Mouse (Mus musculus) midbrain, embryonic 13.5 days (tissue): ENCODE measurements around the gene Flvcr2. TPM values are rescaled to one million over a fixed set of nuclear protein-coding genes. Genes with fewer than 3 reads are reported as not detected.
A peak's percentile ranks its signal among the peaks of the same experiment; 100 is the strongest.
"Not testable (repeated sequence)": the region's sequence is repeated elsewhere in the genome, so short reads cannot be mapped to it uniquely, and the experiment has no call there.

Source experiments
- ATAC-seq: fragments of 200-750 bp; cut with Nextera tagmentation; 2 replicates; pipeline ENCODE4 v1.8.0; 2017; ENCODE audit warnings: mild to moderate bottlenecking, moderate TSS enrichment, moderate library complexity
- H3K27ac ChIP-seq: fragments of 300-500 bp; sonication (generic); 2 replicates; pipeline ENCODE4 v1.5.1; 2015; ENCODE audit warnings: inconsistent platforms, mild to moderate bottlenecking, moderate library complexity
- H3K27me3 ChIP-seq: fragments of 300-500 bp; sonication (generic); 2 replicates; pipeline ENCODE4 v1.6.1; 2015; ENCODE audit warnings: mild to moderate bottlenecking, inconsistent platforms
- H3K36me3 ChIP-seq: fragments of 300-500 bp; sonication (generic); 2 replicates; pipeline ENCODE4 v1.6.1; 2015; ENCODE audit warnings: mild to moderate bottlenecking, inconsistent platforms
- H3K4me1 ChIP-seq: fragments of 300-500 bp; sonication (generic); replicated peaks from 2 replicates; pipeline ENCODE4 v1.6.1; 2015; ENCODE audit warnings: inconsistent platforms
- H3K4me2 ChIP-seq: fragments of 300-500 bp; sonication (generic); replicated peaks from 2 replicates; pipeline ENCODE4 v1.6.1; 2015; ENCODE audit warnings: moderate library complexity, mild to moderate bottlenecking, inconsistent platforms
- H3K4me3 ChIP-seq: fragments of 300-500 bp; sonication (generic); replicated peaks from 2 replicates; pipeline ENCODE4 v1.5.1; 2015; ENCODE audit warnings: mild to moderate bottlenecking, inconsistent platforms
- H3K9ac ChIP-seq: fragments of 300-500 bp; sonication (generic); replicated peaks from 2 replicates; pipeline ENCODE4 v1.6.1; 2015; ENCODE audit warnings: mild to moderate bottlenecking, inconsistent platforms
- H3K9me3 ChIP-seq: fragments of 300-500 bp; sonication (generic); 2 replicates; pipeline ENCODE4 v1.6.1; 2016; ENCODE audit warnings: mild to moderate bottlenecking, inconsistent platforms
- WGBS: fragments of 180-500 bp; shearing (Covaris S2); methylation state at CpG from one replicate; pipeline ENCODE4 v1.1.7; 2015; 5-methylcytosine and 5-hydroxymethylcytosine counted together
- polyA plus RNA-seq: library from polyadenylated mRNA; unstranded; fragments of >200 nt; fragmentation: Nextera tagmentation; extraction: Ambion mirVana; gene quantifications from 2 replicates; pipeline ENCODE4 v1.2.1, GENCODE M21; 2015

The Flvcr2 gene
- polyA plus RNA-seq, result 3.5 and 4.4 TPM in 2 replicates

DNA sequence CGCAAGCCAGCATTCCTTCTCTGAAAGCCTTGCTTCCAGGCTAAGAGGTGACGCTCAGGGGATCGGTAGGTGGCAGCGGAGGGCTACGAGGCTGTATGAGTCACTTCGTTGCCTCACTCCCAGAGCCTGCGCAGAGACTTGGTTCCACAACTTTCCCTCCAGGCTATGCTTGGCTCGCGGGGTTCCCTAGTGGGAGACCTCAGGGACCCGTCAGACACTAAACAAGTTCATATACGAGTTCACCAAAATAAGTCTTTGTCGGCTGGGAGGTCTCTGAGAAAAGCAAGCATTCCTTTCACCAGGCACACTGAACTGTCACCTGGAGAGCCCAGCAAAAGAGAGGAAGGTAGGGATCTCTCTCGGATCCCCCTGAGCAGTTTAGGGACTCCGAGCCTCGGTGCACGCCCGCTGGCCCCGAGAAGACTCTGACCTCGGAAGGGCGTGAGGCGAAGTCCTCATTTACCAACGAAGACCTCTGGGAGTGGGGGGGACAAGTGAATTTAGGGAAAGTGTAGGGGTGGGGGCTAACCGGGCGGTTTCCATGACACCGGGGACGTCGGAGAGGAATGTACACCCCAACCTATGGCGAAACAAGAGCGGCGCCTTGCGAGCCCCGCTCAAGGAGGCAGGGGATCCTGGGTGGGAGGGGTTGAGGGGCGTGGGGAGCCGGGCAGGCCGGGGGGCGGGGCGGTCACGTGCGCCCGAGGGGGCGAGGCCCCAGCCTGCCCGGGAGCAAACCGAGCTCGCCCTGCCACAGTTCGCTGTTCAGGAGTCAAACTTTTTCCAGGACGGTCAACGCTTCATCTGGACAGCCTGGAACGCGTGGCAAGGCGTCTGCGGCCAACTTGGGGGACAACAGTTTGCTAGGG, at the start of gene Flvcr2:
Gene Flvcr2, plus strand, starts transcription at position 713 of the 869 bp plus-strand sequence.
- no peak within 1 kb of the TSS for H3K27ac ChIP-seq
- no peaks in the 10 kb centered on the region for H3K36me3 ChIP-seq
- H3K27me3 ChIP-seq, result peaks cover 25% of the 10 kb centered on the region
- peak within 1 kb of the TSS; percentile 43 for H3K4me3 ChIP-seq
- no peaks in the 10 kb centered on the region for H3K9me3 ChIP-seq
- peaks cover 15% of the 10 kb centered on the region for H3K4me1 ChIP-seq
- ATAC-seq, result peak; percentile 80
- under 1% methylated on average over 48 of the region's 51 CpGs for WGBS
- H3K9ac ChIP-seq, result peak within 1 kb of the TSS; percentile 54
- peak within 1 kb of the TSS; percentile 83 for H3K4me2 ChIP-seq

DNA sequence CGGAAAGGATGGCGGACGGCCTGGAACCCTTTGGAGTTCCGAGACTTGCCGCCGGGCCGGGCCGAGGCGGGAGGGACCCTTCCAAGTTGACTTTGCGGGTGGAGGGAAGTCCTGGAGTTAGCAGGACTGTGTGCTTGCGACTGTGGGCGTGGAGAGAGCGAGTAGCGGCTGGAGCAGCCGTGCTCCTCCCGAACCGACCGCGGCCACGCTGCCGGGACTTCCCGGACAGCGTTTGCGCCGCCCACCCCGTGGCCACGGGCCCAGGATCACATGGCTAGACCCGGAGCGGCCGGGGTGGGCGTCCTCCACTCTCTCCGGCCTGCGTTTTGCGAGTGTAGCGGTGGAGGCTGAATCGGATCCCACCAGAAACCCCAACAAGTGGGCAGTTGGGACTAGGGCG, 48.2 kb upstream of the Flvcr2 start:
- H3K36me3 ChIP-seq, H3K27me3 ChIP-seq, H3K27ac ChIP-seq, H3K4me1 ChIP-seq, H3K9ac ChIP-seq, H3K9me3 ChIP-seq: not testable (repeated sequence)
- ATAC-seq, result peak; percentile 53; the same call in 1 of the 2 replicates
- 0 out of 2 replicates have a peak overlapping the region, but pooled peaks have one; percentile 12 for H3K4me3 ChIP-seq
- H3K4me2 ChIP-seq, result peak overlapping the region; percentile 35
- 27% methylated on average over 14 of the region's 37 CpGs for WGBS

DNA sequence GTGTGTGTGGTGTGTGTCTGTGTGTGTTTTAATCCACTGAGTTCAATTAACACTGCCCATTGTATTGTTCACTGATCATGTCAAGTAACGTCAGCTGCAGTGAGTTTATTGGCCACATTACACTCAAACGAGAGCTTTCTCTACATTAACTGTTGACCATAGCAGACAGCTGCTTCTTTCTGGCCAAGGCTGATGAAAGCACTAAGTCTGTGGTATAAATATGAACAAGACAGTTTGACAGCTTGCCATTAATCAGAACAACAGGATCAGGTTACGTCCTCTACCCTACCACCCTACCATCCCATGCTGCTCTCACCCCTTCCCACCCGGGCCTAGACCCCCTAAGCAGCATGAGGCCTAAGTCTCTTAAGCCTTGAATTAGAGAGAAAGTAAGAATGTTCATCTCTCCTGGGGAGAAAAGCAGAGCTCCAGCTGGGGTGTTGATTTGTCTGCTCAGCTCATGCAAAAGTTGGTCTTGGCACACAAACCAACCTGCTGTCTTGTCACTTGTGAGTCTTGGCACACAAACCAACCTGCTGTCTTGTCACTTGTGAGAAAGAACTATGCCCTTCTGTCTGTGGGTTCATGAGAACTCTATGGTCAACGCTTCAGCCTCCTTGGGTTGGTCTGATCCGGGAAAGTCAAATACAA, 46.0 kb upstream of the Flvcr2 start:
- no peak for ATAC-seq
- Histone ChIP-seq H3K4me2 (no peak overlapping the region), H3K9ac (no peak overlapping the region), H3K27ac (no peak overlapping the region), H3K4me3 (no peak overlapping the region), H3K9me3 (no peaks in the 10 kb centered on the region), H3K27me3 (peaks cover 8% of the 10 kb centered on the region; the same call in 1 of the 2 replicates), H3K4me1 (peaks cover 3% of the 10 kb centered on the region), H3K36me3 (no peaks in the 10 kb centered on the region)
- WGBS, result 70% methylated on average over 6 of the region's 6 CpGs

DNA sequence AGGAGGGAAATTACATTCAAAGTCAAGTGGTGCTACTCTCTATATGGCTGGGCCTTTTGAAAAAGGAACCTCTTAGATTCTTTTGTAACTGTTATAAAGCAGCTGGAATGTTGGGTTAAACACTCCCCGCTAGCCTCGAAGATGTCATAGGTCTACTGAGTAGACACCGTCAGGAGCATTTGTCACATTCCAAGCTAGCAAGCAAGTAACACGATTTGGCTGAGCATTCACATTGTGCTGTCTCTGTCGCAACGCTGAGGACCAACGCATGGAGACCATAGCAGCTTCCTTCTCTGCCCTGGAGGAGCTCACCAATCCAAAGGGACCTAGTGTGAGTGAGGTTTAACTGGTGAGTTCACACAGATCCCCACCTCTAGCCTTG, 45.5 kb upstream of the Flvcr2 start:
- no peak for ATAC-seq
- Histone ChIP-seq H3K27me3 (peaks cover 12% of the 10 kb centered on the region; the same call in 1 of the 2 replicates), H3K4me2 (no peak overlapping the region), H3K9me3 (no peaks in the 10 kb centered on the region), H3K4me3 (no peak overlapping the region), H3K36me3 (no peaks in the 10 kb centered on the region), H3K9ac (no peak overlapping the region), H3K27ac (no peak overlapping the region), H3K4me1 (peaks cover 8% of the 10 kb centered on the region)
- WGBS, result 86% methylated on average over 7 of the region's 7 CpGs

DNA sequence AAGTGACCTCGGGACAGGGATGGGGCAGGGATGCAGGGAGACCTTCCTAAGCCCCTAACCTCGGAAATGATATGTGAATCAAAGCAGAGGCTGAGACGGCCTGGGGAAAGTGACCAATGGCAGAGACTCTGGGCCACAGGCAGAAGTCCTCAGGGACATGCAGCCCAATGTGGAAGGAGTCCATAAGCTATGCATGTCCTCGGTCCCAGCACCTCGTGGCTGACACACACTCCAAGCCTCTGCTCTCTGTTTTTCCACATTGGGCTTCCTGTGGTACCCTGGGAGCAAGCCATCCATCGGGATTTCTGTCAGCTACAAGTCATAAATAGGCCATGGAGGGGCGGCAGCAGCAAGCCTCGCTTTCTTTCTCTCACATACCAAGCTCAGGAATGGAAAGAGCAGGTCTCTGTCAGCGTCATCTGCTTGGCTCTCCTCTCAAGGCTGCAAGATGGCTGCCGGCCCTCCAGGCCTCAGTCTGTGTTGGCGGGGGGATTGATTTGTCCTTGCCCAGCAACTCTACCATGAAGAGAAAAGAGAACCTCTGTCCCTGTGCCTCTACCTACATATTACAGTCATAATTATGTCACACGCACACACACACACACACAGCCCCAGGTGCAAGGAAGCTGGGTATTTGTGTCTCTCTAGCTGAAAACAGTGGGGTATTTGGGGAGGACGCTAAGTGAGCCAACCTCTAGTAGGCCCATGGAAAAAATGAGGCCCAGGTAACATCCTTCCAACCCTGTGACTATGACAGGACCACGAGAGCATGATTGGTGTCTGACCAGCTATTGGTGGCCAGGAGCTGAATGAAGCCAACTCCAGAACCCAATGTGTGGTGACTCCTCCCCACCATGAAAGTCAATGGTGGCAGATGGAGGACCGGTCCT, 43.9 kb upstream of the Flvcr2 start:
- no peaks in the 10 kb centered on the region for H3K36me3 ChIP-seq
- peaks cover 24% of the 10 kb centered on the region; the same call in 1 of the 2 replicates for H3K27me3 ChIP-seq
- no peaks in the 10 kb centered on the region for H3K9me3 ChIP-seq
- ATAC-seq, result no peak
- H3K9ac ChIP-seq, result no peak overlapping the region
- WGBS, result 82% methylated on average over 15 of the region's 15 CpGs
- H3K27ac ChIP-seq, result no peak overlapping the region
- no peak overlapping the region for H3K4me2 ChIP-seq
- no peak overlapping the region for H3K4me3 ChIP-seq
- peaks cover 10% of the 10 kb centered on the region for H3K4me1 ChIP-seq

DNA sequence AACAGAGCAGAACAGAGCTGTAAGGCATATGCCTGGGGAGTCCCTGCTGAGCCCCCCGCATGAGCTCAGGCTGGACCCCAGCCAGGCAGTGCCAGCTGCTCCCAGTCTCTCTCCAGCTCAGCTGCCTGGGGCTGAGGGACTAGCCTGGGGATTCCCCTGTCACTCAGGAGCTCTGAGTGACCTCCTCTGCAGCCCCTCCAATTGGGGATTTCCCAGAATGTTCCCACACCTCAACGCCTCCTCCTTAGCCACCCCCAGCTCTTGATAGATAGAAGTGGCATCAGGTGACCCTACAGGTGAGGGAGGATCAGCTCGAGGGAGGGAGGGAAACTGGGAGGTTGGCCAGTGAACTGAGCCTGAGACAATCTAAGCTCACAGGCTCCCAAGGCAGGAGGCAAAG, 42.8 kb upstream of the Flvcr2 start:
- no peaks in the 10 kb centered on the region for H3K36me3 ChIP-seq
- H3K27me3 ChIP-seq, result peaks cover 26% of the 10 kb centered on the region; the same call in 1 of the 2 replicates
- 68% methylated on average over 3 of the region's 3 CpGs for WGBS
- no peak for ATAC-seq
- H3K9ac ChIP-seq, result no peak overlapping the region
- H3K4me1 ChIP-seq, result peaks cover 10% of the 10 kb centered on the region
- no peak overlapping the region for H3K4me3 ChIP-seq
- no peak overlapping the region for H3K27ac ChIP-seq
- H3K9me3 ChIP-seq, result no peaks in the 10 kb centered on the region
- no peak overlapping the region for H3K4me2 ChIP-seq

DNA sequence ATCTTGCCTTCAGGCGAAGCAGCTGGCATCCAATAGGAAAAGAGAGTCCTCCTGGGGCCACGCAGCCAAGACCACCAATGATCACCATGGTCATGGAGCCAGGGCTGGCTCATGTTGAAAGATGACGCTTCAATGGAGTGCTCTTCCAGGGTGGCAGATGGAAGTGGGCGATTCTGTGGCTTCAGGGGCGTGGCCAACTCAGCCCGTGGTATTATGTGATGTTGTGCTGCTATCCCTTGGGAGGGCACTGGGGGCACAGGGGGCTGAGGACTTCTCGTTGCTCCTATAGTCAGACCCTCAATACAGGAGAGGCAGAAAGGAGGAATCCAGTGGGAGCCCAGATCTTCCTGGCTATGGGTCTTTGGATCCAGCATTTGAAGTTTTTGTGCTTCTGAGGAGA, 41.8 kb upstream of the Flvcr2 start:
- H3K27ac ChIP-seq, result no peak overlapping the region
- no peak for ATAC-seq
- 73% methylated on average over 7 of the region's 7 CpGs for WGBS

DNA sequence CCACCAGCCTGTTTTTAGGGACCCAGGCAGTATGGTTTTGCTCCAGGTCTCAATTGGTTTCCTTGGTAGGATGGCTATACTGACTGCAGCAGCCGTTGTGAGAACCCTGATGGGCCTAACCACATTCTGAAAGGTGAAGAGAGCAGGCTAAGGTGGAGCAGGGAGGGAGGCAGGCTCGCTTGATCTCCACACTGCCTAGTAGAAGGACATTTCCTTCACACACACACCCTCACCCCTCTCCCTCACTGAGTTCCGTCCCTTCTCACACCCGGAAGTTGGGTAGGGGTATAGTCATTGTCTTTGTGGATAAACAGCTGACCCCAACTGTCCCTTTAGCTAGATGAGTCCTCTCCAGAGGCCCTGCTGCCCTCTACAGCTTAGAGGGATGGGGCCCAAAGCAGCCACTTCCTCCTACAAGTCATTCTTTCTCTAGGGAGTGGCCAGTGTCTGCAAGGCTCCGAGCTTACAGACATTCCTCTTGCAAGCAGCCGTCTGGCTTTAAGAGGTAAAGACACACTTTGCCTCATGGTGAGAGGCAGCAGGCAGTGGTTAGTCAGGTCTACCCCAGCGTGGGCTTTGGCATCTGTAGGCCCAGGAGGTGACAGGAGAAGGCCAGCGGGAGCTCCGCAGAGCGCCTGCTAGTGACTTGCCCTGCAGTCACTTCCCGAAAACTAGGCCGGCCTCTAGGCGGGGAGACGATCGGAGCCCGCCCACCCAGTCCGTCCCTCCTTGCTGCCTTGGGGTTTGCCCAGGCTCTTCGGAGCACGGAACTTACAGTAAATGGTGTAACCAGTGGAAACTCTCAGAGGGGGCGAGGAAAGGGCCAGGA, 41.1 kb upstream of the Flvcr2 start:
- Histone ChIP-seq H3K27ac (no peak overlapping the region), H3K9me3 (no peaks in the 10 kb centered on the region), H3K36me3 (no peaks in the 10 kb centered on the region), H3K4me2 (peak overlapping the region; percentile 49), H3K4me1 (peaks cover 10% of the 10 kb centered on the region), H3K4me3 (peak overlapping the region; percentile 21), H3K27me3 (peaks cover 26% of the 10 kb centered on the region; the same call in 1 of the 2 replicates), H3K9ac (peak overlapping the region; percentile 40)
- 0 out of 2 replicates have a peak, but pooled peaks have one; percentile 24 for ATAC-seq
- WGBS, result 12% methylated on average over 20 of the region's 20 CpGs

More for the DNA sequence above, 41.8 kb upstream of the Flvcr2 start:
- Histone ChIP-seq H3K9me3 (no peaks in the 10 kb centered on the region), H3K9ac (no peak overlapping the region), H3K36me3 (no peaks in the 10 kb centered on the region), H3K27me3 (peaks cover 26% of the 10 kb centered on the region; the same call in 1 of the 2 replicates), H3K4me1 (peaks cover 10% of the 10 kb centered on the region), H3K4me2 (no peak overlapping the region), H3K4me3 (no peak overlapping the region)

DNA sequence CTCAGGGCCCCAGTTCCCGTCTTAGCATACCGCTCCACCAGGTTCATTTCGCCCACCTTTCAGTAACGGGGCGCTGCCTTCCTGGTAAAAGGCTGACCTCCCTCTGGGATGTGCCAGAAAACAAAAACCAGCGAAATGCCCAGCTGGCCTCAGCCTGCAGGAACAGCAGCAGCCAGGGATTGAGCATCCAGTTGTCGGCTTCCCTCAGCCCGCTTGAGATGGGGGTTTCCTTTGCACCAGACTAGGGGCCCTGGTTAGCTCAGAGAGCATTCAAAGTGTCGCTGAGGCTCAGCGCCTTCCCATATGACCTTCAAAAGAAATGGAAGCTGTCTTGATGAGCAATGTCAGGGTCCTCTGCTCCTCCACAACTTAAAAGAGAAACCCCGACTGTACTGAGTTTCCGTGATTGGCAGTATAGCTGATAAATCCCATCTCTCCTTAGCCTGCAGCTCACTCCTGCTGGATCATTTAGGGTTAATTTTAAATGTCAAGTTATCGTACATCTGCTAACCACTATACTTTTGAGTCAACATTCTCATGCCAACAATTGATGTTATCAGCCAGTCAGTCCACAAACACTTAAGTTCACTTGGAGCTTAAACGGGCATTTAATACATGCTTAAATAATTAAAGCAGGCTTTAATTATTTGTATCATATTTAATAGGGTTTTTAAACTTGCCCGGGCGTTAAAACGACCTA, 40.4 kb upstream of the Flvcr2 start:
- Histone ChIP-seq H3K9ac (peak overlapping the region; percentile 40), H3K4me2 (peak overlapping the region; percentile 49), H3K36me3 (no peaks in the 10 kb centered on the region), H3K4me1 (peaks cover 10% of the 10 kb centered on the region), H3K27ac (no peak overlapping the region), H3K27me3 (peaks cover 26% of the 10 kb centered on the region; the same call in 1 of the 2 replicates), H3K4me3 (peak overlapping the region; percentile 21), H3K9me3 (no peaks in the 10 kb centered on the region)
- ATAC-seq, result no peak
- 23% methylated on average over 17 of the region's 17 CpGs for WGBS

DNA sequence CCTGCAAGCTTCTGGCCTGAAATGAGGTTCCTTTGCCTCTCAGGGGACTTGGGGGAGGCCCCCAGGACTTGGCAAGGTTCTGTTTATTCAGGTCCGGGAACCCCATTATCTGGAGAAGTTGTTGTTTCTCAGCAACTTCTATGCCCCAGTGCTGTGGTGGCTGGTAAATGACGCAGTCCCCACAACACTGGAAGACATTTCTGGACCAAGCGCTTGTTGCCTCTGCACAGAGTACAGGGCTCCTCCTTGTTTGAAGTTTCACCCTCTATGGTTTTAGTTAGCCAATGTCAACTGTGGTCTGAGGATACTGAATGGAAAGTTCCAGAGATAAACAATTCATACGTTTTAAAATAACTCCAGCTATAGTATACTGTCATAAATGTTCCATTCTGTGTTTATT, 39.4 kb upstream of the Flvcr2 start:
- H3K4me2 ChIP-seq, result no peak overlapping the region
- no peak for ATAC-seq
- WGBS, result 91% methylated on average over 4 of the region's 4 CpGs
- H3K4me3 ChIP-seq, result no peak overlapping the region
- peaks cover 10% of the 10 kb centered on the region for H3K4me1 ChIP-seq
- H3K27me3 ChIP-seq, result peaks cover 26% of the 10 kb centered on the region; the same call in 1 of the 2 replicates
- H3K27ac ChIP-seq, result no peak overlapping the region
- H3K9me3 ChIP-seq, result no peaks in the 10 kb centered on the region
- no peaks in the 10 kb centered on the region for H3K36me3 ChIP-seq
- no peak overlapping the region for H3K9ac ChIP-seq
